Mouse (Mus musculus): ENCODE results near the gene Nfkbie. TPM values are rescaled to one million over a fixed set of nuclear protein-coding genes. Genes with fewer than 3 reads are reported as not detected.

Gene Nfkbie
- total RNA-seq, 1 experiment from 2014 or later, result 11.0 TPM

- no peak for ATAC-seq (replicated peaks; ENCODE audit: low read depth, poor library complexity, severe bottlenecking)
Measured at GRCm38 (mm10) chr17:45557246-45557824, 1.8 kb downstream of the Nfkbie start.

GRCm38 (mm10) chr17:45557998-45558862 lies 2.7 kb downstream of the Nfkbie start:
- no peak for ATAC-seq (replicated peaks; ENCODE audit: low read depth, poor library complexity, severe bottlenecking)

- ATAC-seq (replicated peaks; ENCODE audit: low read depth, poor library complexity, severe bottlenecking), result no peak
Measured at GRCm38 (mm10) chr17:45559732-45560525, 4.4 kb downstream of the Nfkbie start.

- ATAC-seq (replicated peaks; ENCODE audit: low read depth, poor library complexity, severe bottlenecking), result no peak
Measured at GRCm38 (mm10) chr17:45563216-45563615, 7.7 kb downstream of the Nfkbie start.

GRCm38 (mm10) chr17:45563655-45564530 lies 8.4 kb downstream of the Nfkbie start, which contains the start of gene Slc35b2:
Slc35b2 (plus strand) TSS chr17:45563874.
- peak; percentile 74 for ATAC-seq (replicated peaks; ENCODE audit: low read depth, poor library complexity, severe bottlenecking)

GRCm38 (mm10) chr17:45564531-45565084 lies 9.1 kb downstream of the Nfkbie start:
- no peak; the same call in 1 of the 2 replicates for ATAC-seq (replicated peaks; ENCODE audit: low read depth, poor library complexity, severe bottlenecking)

- ATAC-seq (replicated peaks; ENCODE audit: low read depth, poor library complexity, severe bottlenecking), result no peak
Measured at GRCm38 (mm10) chr17:45565103-45565502, 9.6 kb downstream of the Nfkbie start.

- no peak for ATAC-seq (replicated peaks; ENCODE audit: low read depth, poor library complexity, severe bottlenecking)
Measured at GRCm38 (mm10) chr17:45566031-45566359, 10.5 kb downstream of the Nfkbie start.

- 0 out of 2 replicates have a peak, but pooled peaks have one; percentile 1 for ATAC-seq (replicated peaks; ENCODE audit: low read depth, poor library complexity, severe bottlenecking)
Measured at GRCm38 (mm10) chr17:45566360-45567161, 11.1 kb downstream of the Nfkbie start.

- ATAC-seq (replicated peaks; ENCODE audit: low read depth, poor library complexity, severe bottlenecking), result no peak
Measured at GRCm38 (mm10) chr17:45567162-45567601, 11.7 kb downstream of the Nfkbie start.

- no peak for ATAC-seq (replicated peaks; ENCODE audit: low read depth, poor library complexity, severe bottlenecking)
Measured at GRCm38 (mm10) chr17:45568990-45569389, 13.5 kb downstream of the Nfkbie start.

GRCm38 (mm10) chr17:45569999-45570398 lies 14.5 kb downstream of the Nfkbie start:
- ATAC-seq (replicated peaks; ENCODE audit: low read depth, poor library complexity, severe bottlenecking), result no peak

- peak; percentile 27 for ATAC-seq (replicated peaks; ENCODE audit: low read depth, poor library complexity, severe bottlenecking)
Measured at GRCm38 (mm10) chr17:45572103-45573086, 16.9 kb downstream of the Nfkbie start.

GRCm38 (mm10) chr17:45573087-45573779 lies 17.7 kb downstream of the Nfkbie start, which contains the start of gene Hsp90ab1:
Hsp90ab1 (minus strand) TSS chr17:45573271.
- peak; percentile 65 for ATAC-seq (replicated peaks; ENCODE audit: low read depth, poor library complexity, severe bottlenecking)

GRCm38 (mm10) chr17:45573780-45574123 lies 18.2 kb downstream of the Nfkbie start:
- ATAC-seq (replicated peaks; ENCODE audit: low read depth, poor library complexity, severe bottlenecking), result peak; percentile 53

GRCm38 (mm10) chr17:45574129-45574761 lies 18.7 kb downstream of the Nfkbie start:
- peak; percentile 29 for ATAC-seq (replicated peaks; ENCODE audit: low read depth, poor library complexity, severe bottlenecking)
